Mouse (Mus musculus) mesoderm, embryonic 11.5 days (tissue): ENCODE results near the gene Sh2d1b1.

Source experiments
- DNase-seq: peaks from one replicate; pipeline ENCODE4 v3.0.0-alpha.2; 2012; ENCODE audit warnings: low read depth, low spot score

Sh2d1b1 gene

GRCm38 (mm10) chr1:170323001-170323400 is 45.9 kb downstream of the Sh2d1b1 start:
- DNase-seq, result no peak

GRCm38 (mm10) chr1:170324312-170324711 is 47.2 kb downstream of the Sh2d1b1 start:
- no peak for DNase-seq

- no peak for DNase-seq
Observed at GRCm38 (mm10) chr1:170325277-170325676, 48.2 kb downstream of the Sh2d1b1 start.

GRCm38 (mm10) chr1:170331926-170332325 is 54.8 kb downstream of the Sh2d1b1 start:
- DNase-seq, result no peak

GRCm38 (mm10) chr1:170332775-170333174 is 55.7 kb downstream of the Sh2d1b1 start:
- DNase-seq, result no peak
